Mouse (Mus musculus): ENCODE measurements around the gene Ears2. TPM values are rescaled to one million over a fixed set of nuclear protein-coding genes. Genes with fewer than 3 reads are reported as not detected.
A peak's percentile ranks its signal among the peaks of the same experiment; 100 is the strongest.

Ears2 gene
- total RNA-seq, 1 experiment from 2014 or later = 20.4 TPM

DNA sequence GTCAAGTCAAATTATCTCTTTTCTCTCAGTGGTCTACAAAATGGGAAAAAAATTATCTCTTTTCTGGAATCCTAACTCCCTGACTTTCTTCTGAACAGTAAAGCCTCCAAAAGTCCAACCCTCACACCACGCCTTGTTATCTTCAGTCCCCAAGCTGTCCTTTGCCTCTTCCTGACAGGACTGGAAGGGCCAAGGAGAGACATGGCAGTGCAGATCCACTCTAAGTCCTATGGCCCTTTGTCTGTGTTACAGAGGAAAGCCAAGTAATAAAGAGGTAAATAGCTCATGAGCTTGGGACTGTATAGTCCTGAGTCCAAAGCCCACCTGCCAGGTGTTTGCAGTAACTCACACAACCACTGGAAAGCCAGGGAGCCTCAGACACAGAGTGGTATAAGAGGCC is 21.4 kb downstream of the Ears2 start:
- DNase-seq = no peak

DNA sequence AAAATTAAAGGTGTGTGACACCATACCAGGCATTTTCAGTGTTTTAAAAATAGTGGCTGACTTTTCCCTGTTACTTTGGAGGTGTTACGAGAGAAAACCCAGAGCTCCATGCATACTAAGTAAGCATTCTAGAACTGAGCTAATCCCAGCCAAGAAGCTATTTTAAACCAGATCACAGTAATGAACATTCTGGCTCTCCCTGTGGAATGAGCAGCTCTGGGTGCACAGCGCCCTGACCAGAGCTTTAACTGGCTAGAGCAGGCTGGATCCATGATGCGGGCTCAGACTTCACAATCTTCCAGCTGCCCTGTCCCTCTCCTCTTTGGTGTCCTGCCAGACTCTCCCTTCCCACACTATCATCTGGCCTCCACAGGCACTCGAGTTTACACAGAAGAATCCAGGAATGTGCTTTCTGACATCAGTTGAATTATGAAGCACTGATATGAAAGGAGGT is 21.9 kb downstream of the Ears2 start:
- peak; percentile 37 for DNase-seq

DNA sequence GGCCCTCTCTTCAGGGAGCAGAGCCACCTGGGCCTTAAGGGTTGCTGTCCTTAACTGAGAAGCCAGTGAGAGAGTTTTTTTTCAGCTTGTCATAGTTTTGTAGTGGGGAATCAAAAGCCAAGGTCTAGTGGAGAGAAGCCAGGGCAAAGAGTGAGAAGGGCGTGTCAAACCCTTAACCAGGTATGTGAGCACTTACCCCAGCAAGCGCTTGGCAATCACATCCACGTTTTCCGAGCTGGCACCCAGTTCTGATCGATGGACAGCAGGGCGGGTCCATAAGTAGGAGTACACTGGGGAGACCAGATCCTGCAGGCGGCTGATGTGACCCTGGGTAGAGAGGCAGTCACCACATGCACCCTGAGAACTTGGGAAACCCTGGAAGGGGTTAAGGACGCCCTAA is 23.0 kb downstream of the Ears2 start:
- DNase-seq = no peak

DNA sequence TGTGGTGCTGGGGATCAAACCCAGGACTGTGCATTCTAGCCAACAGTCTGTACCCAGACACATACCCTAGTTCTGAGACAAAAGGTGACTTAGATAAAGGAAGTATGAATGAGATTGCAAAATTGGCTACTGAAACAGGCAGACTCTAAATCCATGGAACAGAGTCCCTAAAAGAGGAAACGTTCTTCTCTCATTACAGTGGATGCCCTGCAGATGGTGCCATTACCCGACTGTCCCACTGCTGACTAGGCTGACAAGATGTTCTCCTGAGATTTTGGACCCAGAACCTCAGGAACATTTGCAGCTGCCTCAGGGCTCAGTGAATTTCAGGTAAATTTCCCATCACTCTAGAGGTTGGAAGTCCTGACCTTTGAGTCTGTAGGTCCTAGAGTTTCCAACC is 32.7 kb downstream of the Ears2 start:
- DNase-seq = peak; percentile 50

DNA sequence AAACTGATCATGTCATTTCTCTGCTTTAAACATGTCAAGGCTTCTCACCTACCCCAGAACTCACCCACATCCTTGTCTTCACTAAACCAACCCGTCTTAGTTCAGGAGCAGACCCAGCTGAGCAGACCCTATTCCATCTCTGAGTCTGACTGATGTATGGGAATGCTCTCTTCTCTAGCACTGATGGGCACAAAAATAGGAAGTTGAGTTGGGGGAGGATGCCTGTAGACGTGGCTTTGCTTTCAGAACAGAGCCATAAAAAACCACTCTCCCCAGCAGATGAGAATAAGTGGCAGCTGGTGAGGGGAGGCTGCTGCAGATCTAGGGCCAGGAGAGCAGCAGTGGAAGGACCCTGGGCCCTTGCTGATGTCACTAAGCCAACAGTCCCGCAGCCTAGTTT is 33.7 kb downstream of the Ears2 start:
- DNase-seq = no peak

DNA sequence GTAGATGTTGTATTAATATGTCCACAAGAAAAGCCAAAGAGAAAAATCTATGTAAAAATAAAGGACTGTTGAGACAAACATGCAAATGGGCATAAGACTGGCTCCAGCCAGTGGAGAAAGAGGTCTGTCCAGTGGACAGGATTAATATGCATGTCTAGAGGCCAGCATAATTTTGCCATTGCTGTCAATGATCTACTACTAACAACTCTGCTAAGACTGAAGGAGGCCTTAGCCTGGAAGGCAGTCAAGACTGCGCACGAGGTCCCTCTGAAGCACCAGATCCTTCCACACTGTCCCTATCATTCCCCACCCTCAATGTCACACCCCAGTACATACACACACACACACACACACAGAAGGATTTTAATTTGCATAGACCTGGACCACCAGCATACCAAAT is 44.9 kb downstream of the Ears2 start:
- no peak for DNase-seq

DNA sequence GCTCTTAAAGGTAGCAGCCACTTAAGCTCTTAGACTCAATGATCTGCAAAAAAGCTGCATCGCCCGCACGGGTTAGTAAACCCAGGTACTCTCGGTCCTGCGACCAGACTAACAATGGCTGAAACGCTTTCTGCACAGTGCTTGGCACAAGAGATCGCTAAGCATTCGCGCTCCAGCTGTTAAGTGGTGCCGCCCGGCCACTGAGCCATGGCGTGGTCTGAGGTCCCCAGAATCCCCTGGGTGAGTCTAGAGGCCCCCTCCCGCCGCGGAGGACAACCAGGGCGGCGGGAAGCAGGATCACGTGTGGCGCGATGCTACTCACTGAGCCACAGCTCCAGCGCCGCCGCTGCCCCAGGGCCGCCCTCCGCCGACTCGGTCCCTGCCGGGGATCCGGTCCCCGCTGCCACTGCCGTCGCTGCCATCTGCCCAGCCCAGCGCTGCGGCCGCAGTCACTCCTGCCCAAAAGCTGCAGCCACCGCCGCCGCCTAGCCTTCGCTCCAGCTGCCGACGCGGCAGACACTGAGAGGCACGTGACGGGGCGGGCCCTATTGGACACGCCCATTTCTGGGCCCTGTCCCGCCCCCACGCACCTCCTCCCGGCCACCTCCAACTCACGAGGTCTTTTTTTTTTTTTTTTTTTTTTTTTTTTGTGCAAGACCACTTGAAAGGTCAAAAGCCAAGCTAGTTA is 46.3 kb downstream of the Ears2 start, which contains the start of gene Gga2:
TSS of gene Gga2 (minus strand) at position 556 of the 688 bp plus-strand sequence.
- peak; percentile 92 for DNase-seq

DNA sequence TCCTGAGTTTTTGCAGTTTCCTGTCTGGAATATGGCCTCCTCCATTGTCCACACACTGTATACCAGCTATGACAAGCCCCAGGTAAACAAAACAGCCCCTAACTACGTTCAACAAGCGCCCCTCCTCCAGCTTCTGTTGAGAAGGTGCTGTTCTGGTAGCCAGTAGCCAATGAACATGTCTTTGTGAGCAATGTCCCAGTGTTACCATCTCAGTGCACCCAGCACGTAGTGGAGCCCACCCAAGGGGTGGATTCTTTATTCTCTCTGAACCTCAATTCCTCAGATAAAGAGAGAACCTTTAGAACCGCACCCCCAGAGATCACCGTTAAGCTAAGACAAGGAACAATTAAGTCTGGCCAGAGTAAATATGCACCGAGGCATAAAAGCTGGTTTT is 46.8 kb downstream of the Ears2 start:
- DNase-seq = no peak

DNA sequence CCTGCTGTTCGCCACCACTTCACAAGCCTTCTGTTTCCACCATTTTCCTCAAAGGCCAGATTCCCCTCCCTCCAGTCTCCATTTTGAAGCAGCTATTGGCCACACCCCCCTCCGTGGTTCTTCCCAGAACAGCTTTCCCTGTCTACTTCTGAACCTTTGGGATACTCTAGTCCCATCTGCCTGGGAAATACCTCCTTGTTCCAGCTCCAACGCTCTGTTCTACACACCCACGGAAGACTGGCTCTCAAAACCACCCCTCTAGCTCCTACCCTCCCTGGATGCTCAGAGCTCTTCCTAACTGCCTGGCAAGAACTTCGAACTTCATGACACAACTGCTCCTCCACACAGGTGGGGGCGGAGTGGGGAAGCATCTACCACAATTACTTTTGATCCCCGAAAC is 48.1 kb downstream of the Ears2 start:
- no peak for DNase-seq

DNA sequence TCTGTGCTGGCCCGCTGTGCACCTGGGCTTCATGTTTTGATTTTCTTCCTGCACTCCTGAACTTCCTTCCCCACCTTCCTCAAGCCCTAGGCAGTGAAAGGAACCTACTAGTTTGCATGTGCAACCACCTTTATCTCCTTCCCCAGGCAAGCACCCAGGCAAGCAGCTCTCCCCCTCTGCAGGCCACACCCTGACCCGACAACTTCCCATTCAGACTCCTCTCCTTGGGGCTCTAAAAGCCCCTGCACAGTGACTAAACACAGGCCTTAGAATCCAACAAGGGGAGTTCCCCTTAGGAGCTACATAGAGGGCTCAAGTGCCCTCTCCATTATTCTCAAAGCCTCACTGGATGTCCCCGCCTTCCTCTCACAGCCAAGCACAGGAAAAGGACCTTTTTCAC is 48.8 kb downstream of the Ears2 start:
- peak; percentile 12 for DNase-seq

DNA sequence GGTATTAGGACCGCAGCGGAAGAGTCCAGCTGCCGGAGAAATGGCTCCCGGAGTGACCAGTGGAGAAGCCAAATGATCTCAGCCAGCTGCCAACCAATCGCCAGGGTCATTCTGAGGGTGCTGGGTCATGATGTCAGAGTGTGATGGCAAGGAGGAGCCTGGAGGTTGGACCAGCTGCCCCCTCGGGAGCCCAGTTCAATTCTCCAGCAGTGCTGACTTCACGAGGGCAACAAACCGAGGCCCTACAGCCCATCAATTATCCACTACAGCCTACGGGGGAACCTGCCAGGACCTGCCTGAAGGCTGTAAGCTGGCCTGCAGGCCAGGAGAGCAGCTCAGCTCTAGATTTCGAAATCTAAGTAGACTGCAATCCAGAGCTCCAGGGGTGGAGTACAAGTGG is 51.3 kb downstream of the Ears2 start:
- peak; percentile 73 for DNase-seq

DNA sequence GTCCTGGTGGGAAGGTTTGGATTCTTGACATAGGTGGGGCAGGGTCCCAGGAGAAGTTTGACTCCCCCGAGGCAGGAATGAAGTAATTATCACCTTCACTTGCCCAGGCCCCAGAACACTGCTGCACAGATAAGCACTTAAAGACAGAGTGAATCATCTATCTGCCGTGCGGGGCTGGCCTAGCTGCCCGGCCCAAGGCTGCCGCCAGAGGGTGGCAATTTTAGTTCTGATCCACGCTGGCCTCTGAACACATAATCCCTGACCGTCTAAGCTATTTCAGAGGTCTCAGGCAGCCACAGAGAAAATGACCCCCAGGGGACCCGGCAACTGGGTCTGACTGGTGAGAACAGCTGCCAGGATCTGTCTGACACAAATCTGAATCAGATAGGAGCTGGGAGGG is 52.0 kb downstream of the Ears2 start:
- DNase-seq = peak; percentile 80

DNA sequence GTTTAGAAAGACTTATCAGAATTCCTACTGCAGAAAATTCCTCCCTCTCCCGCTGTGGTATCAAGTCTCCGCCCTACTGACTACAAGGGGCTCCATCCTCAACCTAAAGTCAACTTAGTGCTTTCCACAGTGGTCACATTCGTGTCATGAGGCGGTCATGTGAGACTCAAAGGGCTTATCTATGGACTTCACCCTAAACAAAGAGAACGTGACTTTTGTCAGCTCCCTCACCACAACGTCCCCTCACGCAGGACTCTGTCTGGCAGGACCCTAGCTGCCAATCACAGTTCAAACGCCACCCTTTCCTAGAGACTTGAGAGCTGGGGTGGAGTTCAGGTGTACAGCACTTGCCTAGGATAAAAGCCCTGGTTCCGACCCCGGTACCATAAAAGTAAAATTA is 54.1 kb downstream of the Ears2 start:
- no peak for DNase-seq

DNA sequence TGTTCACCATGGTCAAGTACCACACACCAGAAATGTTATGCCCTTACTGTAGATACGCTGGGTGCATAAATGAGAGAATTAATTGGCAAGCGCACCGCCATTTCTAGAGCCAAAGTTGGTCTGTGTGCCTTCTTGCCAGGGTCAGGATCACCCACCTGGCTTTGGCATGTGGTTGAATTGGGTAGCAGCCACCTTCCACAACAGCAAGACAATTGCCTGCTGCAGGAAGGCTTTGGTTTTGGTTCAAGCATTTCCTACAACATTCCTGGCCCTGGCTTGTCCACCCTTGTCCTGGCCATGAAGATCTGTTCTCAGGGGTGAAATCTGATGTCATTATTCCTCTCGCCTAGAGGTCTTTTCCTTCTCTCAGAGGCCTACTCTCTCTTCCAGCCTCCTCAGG is 54.7 kb downstream of the Ears2 start:
- DNase-seq = peak; percentile 20

DNA sequence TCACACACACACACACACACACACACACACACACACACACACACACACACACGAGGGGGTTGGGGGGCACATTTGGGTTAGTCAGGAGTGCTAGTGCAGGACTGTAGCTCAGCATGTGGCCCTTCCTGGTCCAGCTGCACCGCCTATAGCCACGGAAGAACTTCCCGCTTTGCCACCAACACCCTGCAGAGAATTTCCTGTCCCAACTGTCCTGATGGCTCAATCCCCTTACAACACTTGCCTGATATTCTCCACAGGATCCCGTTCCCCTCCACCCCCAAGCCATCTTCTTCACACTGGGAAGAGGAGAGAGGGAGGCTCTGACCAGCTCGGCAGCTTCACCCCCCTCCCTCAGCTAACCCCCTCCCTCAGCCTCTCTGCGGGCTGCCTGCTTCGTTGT is 66.7 kb downstream of the Ears2 start:
- no peak for DNase-seq

DNA sequence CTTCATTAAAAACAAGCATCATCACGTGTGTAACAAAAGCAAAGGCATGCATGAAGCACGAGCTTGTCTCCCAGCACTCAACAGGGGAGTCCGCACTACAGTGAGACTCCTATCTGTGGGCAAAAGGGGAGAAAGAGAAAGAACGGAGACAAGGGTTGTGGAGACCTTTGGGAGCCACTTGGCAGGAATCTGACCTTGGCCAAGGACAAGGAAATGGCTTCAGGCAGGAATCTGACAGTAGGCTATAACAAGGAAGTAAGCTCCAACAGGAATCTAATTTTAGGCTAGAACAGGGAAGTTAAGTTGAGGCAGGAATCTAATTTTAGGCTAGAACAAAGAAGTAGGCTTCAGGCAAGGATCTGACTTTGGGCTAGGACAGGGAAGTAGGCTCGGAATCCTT is 71.1 kb downstream of the Ears2 start:
- DNase-seq = no peak

Other genes with a start within 250 kb of the Ears2 start
- gene Scnn1b, start 202.2 kb downstream of the Ears2 start, total RNA-seq (2021) = 0.53 TPM in 1 of 2 replicates, not detected in the other
- gene Cog7, start 85.6 kb downstream of the Ears2 start, total RNA-seq (2021) = 22.8 and 24.7 TPM in 2 replicates
- gene Gga2, start 46.0 kb downstream of the Ears2 start, total RNA-seq (2021) = 20.3 and 28.1 TPM in 2 replicates
- 47.3 and 49.9 TPM in 2 replicates for gene Ubfd1, start 88 bp downstream of the Ears2 start, total RNA-seq (2021)
- 908 and 937 TPM in 2 replicates for gene Ndufab1, start 34.6 kb upstream of the Ears2 start, total RNA-seq (2021)
- 2.7 and 2.9 TPM in 2 replicates for gene Palb2, start 65.7 kb upstream of the Ears2 start, total RNA-seq (2021)
- 54.0 and 62.1 TPM in 2 replicates for gene Dctn5, start 65.8 kb upstream of the Ears2 start, total RNA-seq (2021)
- 13.3 and 15.2 TPM in 2 replicates for gene Plk1, start 92.2 kb upstream of the Ears2 start, total RNA-seq (2021)
- not detected in 2 replicates for gene Ern2, start 118.9 kb upstream of the Ears2 start, total RNA-seq (2021)
- 2.4 and 5.1 TPM in 2 replicates for gene Chp2, start 152.2 kb upstream of the Ears2 start, total RNA-seq (2021)
- 7.5 and 24.1 TPM in 2 replicates for gene Prkcb, start 221.5 kb upstream of the Ears2 start, total RNA-seq (2021)

Data from adrenal gland, postnatal 14 days (tissue).